Mouse (Mus musculus) hindbrain, embryonic 14.5 days (tissue): ENCODE data around the gene Btrc. TPM values are rescaled to one million over a fixed set of nuclear protein-coding genes. Genes with fewer than 3 reads are reported as not detected.

Source experiments
- ATAC-seq: fragments of 200-750 bp; cut with Nextera tagmentation; 2 replicates; pipeline ENCODE4 v1.8.0; 2017; ENCODE audit warnings: moderate number of reproducible peaks, mild to moderate bottlenecking, moderate TSS enrichment, moderate library complexity; ENCODE audit not compliant: low FRiP score
- DNase-seq: peaks from one replicate; pipeline ENCODE4 v3.0.0-alpha.2; 2015; ENCODE audit warnings: low spot score
- H3K27ac ChIP-seq: fragments of 300-500 bp; sonication (generic); 2 replicates; pipeline ENCODE4 v1.5.1; 2014; ENCODE audit warnings: mild to moderate bottlenecking, moderate library complexity
- H3K27me3 ChIP-seq: fragments of 300-500 bp; sonication (generic); 2 replicates; pipeline ENCODE4 v1.6.1; 2014; ENCODE audit warnings: mild to moderate bottlenecking, low read length, mixed read lengths; ENCODE audit not compliant: control insufficient read depth, insufficient read depth
- H3K36me3 ChIP-seq: fragments of 300-500 bp; sonication (generic); replicated peaks from 2 replicates; pipeline ENCODE4 v1.6.1; 2014; ENCODE audit not compliant: control insufficient read depth, insufficient read depth
- H3K4me1 ChIP-seq: fragments of 300-500 bp; sonication (generic); replicated peaks from 2 replicates; pipeline ENCODE4 v1.6.1; 2014; ENCODE audit warnings: antibody characterized with exemption, low read length, mixed read lengths; ENCODE audit not compliant: control insufficient read depth, insufficient read depth
- H3K4me2 ChIP-seq: fragments of 300-500 bp; sonication (generic); replicated peaks from 2 replicates; pipeline ENCODE4 v1.6.1; 2014; ENCODE audit warnings: mild to moderate bottlenecking, moderate library complexity
- H3K4me3 ChIP-seq: fragments of 300-500 bp; sonication (generic); replicated peaks from 2 replicates; pipeline ENCODE4 v1.5.1; 2014; ENCODE audit warnings: mild to moderate bottlenecking, low read length
- H3K9ac ChIP-seq: fragments of 300-500 bp; sonication (generic); 2 replicates; pipeline ENCODE4 v1.6.1; 2014
- H3K9me3 ChIP-seq: fragments of 300-500 bp; sonication (generic); 2 replicates; pipeline ENCODE4 v1.6.1; 2016; ENCODE audit warnings: low read length; ENCODE audit not compliant: control insufficient read depth
- WGBS: fragments of 180-500 bp; shearing (Covaris S2); extraction: QIAGEN DNeasy Blood & Tissue Kit; methylation state at CpG from one replicate; pipeline ENCODE4 v1.1.7; 2014; 5-methylcytosine and 5-hydroxymethylcytosine counted together
- polyA plus RNA-seq: library from polyadenylated mRNA; unstranded; fragments of >200 nt; fragmentation: Nextera tagmentation; extraction: Ambion mirVana; gene quantifications from 2 replicates; pipeline ENCODE4 v1.2.1, GENCODE M21; 2014

Btrc gene
- polyA plus RNA-seq, 1 experiment from 2014 or later = 74.3 TPM

GRCm38 (mm10) chr19:45565925-45566715 is 202.6 kb downstream of the Btrc start:
- Histone ChIP-seq H3K27ac (peak overlapping the region; percentile 71), H3K4me3 (no peak overlapping the region), H3K36me3 (no peaks in the 10 kb centered on the region), H3K4me1 (peaks cover 23% of the 10 kb centered on the region), H3K9ac (no peak overlapping the region), H3K4me2 (0 out of 2 replicates have a peak overlapping the region, but pooled peaks have one; percentile 12), H3K27me3 (0 out of 2 replicates have a peak, but pooled peaks cover 4% of the 10 kb centered on the region), H3K9me3 (no peaks in the 10 kb centered on the region)
- DNase-seq (no peak), ATAC-seq (no peak)
- WGBS = 50% methylated on average over 15 of the region's 15 CpGs

DNA sequence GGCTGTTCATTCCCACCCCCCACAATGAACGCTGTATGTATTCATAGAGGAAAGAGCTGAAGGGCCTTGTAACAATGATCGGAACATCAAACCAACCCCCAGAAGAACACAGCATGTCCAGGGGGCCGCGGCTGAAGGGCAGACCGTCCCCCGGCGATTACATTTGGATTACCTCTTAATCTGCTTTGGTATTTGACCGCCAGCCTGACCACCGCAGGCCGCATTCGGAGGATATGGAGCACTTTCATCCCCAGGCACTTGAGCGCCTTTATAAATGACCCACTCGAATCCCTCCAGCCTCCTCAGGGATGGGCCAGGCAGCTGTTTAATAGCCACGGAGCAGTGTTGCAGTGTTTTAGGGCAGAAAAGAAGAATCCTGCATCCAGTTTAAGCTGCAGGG is 203.8 kb downstream of the Btrc start:
- Histone ChIP-seq H3K9me3 (no peaks in the 10 kb centered on the region), H3K27me3 (0 out of 2 replicates have a peak, but pooled peaks cover 4% of the 10 kb centered on the region), H3K36me3 (peaks cover 6% of the 10 kb centered on the region; the same call in 1 of the 2 replicates), H3K27ac (no peak overlapping the region), H3K4me1 (peaks cover 19% of the 10 kb centered on the region), H3K9ac (0 out of 2 replicates have a peak overlapping the region, but pooled peaks have one; percentile 4), H3K4me3 (no peak overlapping the region), H3K4me2 (no peak overlapping the region)
- DNase-seq (no peak), ATAC-seq (no peak)
- WGBS = 36% methylated on average over 14 of the region's 14 CpGs

- Histone ChIP-seq H3K4me1 (no peaks in the 10 kb centered on the region), H3K9me3 (no peaks in the 10 kb centered on the region), H3K4me3 (no peak overlapping the region), H3K4me2 (no peak overlapping the region), H3K27me3 (no peaks in the 10 kb centered on the region), H3K27ac (no peak overlapping the region), H3K9ac (no peak overlapping the region), H3K36me3 (peaks cover 16% of the 10 kb centered on the region)
- 87% methylated on average over 6 of the region's 6 CpGs for WGBS
- ATAC-seq (no peak), DNase-seq (no peak)
These were observed 209.5 kb downstream of the Btrc start for GRCm38 (mm10) chr19:45573033-45573432.

- Histone ChIP-seq H3K36me3 (peaks cover 25% of the 10 kb centered on the region), H3K9ac (no peak overlapping the region), H3K4me2 (no peak overlapping the region), H3K4me1 (no peaks in the 10 kb centered on the region), H3K4me3 (no peak overlapping the region), H3K27ac (no peak overlapping the region), H3K27me3 (no peaks in the 10 kb centered on the region), H3K9me3 (no peaks in the 10 kb centered on the region)
- WGBS = 26% methylated on average over 6 of the region's 6 CpGs
- DNase-seq (peak; percentile 74), ATAC-seq (peak; percentile 73; the same call in 1 of the 2 replicates)
These were observed 210.3 kb downstream of the Btrc start for GRCm38 (mm10) chr19:45573861-45574267.

DNA sequence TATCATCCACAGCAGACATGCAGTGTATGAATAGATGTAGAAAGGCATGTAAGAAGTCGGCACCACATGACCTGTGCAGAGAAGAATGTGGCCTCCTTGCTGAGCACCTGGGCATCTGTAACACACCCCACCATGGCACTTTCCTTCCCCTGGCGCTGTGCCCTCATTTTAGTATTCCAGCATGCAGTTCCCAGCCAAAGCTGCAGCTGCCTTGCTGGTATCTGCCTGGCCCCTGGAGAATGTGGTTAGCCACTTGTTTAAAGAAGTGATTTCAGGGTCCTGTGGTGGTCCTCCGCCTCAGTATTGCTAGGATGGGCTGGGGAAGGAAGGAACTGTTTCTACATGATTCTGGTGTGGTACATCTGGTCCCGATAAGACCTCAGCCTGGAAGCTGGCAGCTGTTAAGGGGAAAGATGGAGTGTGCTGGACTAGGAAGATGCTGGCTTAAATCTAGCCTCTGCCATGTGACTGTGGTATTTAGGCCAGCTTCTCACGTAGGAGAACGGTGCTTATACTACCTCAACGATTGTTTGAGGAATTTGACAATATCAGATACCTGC is 210.9 kb downstream of the Btrc start:
- no peak for ATAC-seq
- Histone ChIP-seq H3K9me3 (no peaks in the 10 kb centered on the region), H3K27ac (no peak overlapping the region), H3K36me3 (peaks cover 28% of the 10 kb centered on the region), H3K4me2 (no peak overlapping the region), H3K27me3 (no peaks in the 10 kb centered on the region), H3K9ac (no peak overlapping the region), H3K4me1 (no peaks in the 10 kb centered on the region), H3K4me3 (no peak overlapping the region)
- DNase-seq = no peak
- WGBS = 80% methylated on average over 7 of the region's 7 CpGs

DNA sequence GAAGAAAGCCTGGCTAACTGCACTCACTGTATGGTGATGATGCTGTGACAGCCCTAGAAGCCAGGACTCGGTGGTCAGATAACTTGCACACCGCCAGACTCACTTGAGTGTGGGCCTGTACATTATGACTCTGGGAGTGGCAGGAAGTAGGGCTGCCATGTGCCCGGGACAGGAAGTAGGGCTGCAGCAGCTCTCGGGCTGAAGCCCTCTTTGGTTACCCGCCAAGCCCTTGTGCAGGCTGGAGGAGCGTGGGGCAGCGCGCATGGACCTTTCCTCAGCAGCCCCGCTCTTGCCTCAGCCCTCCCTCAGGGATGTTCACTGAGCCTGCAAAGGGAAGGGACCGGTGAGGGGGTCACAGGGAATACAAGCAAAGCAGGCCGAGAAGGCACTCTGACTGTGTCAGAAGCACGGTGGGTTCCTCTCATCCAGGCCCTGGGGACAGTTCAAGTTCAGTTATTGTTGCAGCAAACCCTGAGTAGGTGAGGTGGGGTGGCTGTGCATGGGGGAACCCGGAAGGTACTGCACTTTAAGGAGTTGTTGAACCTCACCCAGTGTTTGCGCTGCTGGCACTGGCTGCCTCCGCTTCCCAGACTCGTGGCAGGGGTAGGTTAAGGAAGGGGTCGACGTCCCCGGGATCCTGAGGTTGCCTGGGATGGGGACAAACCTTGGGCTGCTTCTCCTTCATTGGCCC is 211.6 kb downstream of the Btrc start:
- Histone ChIP-seq H3K27ac (no peak overlapping the region), H3K9me3 (no peaks in the 10 kb centered on the region), H3K4me2 (no peak overlapping the region), H3K9ac (no peak overlapping the region), H3K27me3 (no peaks in the 10 kb centered on the region), H3K4me3 (no peak overlapping the region), H3K36me3 (peaks cover 28% of the 10 kb centered on the region), H3K4me1 (0 out of 2 replicates have a peak, but pooled peaks cover under 1% of the 10 kb centered on the region)
- ATAC-seq = no peak
- WGBS = 64% methylated on average over 19 of the region's 19 CpGs
- DNase-seq = no peak

GRCm38 (mm10) chr19:45575632-45576001 is 212.1 kb downstream of the Btrc start:
- WGBS = 23% methylated on average over 8 of the region's 8 CpGs
- DNase-seq (no peak), ATAC-seq (no peak)
- H3K4me2 ChIP-seq = no peak overlapping the region
- H3K9ac ChIP-seq = no peak overlapping the region
- H3K4me1 ChIP-seq = 0 out of 2 replicates have a peak, but pooled peaks cover 4% of the 10 kb centered on the region
- H3K27ac ChIP-seq = no peak overlapping the region
- H3K36me3 ChIP-seq = peaks cover 28% of the 10 kb centered on the region
- no peaks in the 10 kb centered on the region for H3K9me3 ChIP-seq
- H3K4me3 ChIP-seq = no peak overlapping the region
- no peaks in the 10 kb centered on the region for H3K27me3 ChIP-seq

- no peak overlapping the region for H3K4me2 ChIP-seq
- no peaks in the 10 kb centered on the region for H3K27me3 ChIP-seq
- no peak overlapping the region for H3K4me3 ChIP-seq
- no peak overlapping the region for H3K27ac ChIP-seq
- DNase-seq (no peak), ATAC-seq (no peak)
- peaks cover 23% of the 10 kb centered on the region for H3K36me3 ChIP-seq
- peaks cover 7% of the 10 kb centered on the region for H3K4me1 ChIP-seq
- H3K9me3 ChIP-seq = no peaks in the 10 kb centered on the region
- no peak overlapping the region for H3K9ac ChIP-seq
- 90% methylated on average over 14 of the region's 14 CpGs for WGBS
These were observed 213.7 kb downstream of the Btrc start for GRCm38 (mm10) chr19:45577141-45577750.

- H3K4me3 ChIP-seq = no peak overlapping the region
- H3K4me1 ChIP-seq = peaks cover 11% of the 10 kb centered on the region
- DNase-seq = no peak
- H3K36me3 ChIP-seq = peaks cover 20% of the 10 kb centered on the region
- no peak for ATAC-seq
- no peak overlapping the region for H3K4me2 ChIP-seq
- no peak overlapping the region for H3K27ac ChIP-seq
- H3K9me3 ChIP-seq = no peaks in the 10 kb centered on the region
- H3K9ac ChIP-seq = no peak overlapping the region
- 94% methylated on average over 12 of the region's 12 CpGs for WGBS
- no peaks in the 10 kb centered on the region for H3K27me3 ChIP-seq
These were observed 215.4 kb downstream of the Btrc start for GRCm38 (mm10) chr19:45578976-45579375.
